Mouse (Mus musculus) 3T3-L1 (cell line): ENCODE data around the gene Bbx.
A peak's percentile ranks its signal among the peaks of the same experiment; 100 is the strongest.

Source experiments
- DNase-seq: peaks from one replicate; pipeline ENCODE4 v3.0.0-alpha.2; 2015; ENCODE audit warnings: low read depth, low spot score

Gene Bbx

DNA sequence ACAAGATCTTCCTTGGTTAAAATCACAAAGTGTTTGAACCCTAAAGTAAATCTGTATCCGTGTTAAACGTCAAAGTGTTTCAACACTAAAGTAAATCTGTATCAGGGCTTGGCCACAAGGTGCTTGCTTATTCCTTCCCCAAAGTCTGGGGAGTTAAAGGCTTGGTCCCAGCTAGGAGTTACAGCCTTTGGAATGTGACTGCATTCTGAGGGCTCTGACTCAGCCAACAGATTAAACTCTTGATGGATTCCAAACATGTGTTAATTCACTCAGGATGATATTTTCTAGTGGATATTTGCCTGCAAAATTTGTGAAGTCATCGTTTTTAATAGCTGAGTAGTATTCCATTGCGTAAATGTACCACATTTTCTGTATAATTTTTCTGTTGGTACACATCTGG, 120.6 kb downstream of the Bbx start:
- DNase-seq, result peak; percentile 90

DNA sequence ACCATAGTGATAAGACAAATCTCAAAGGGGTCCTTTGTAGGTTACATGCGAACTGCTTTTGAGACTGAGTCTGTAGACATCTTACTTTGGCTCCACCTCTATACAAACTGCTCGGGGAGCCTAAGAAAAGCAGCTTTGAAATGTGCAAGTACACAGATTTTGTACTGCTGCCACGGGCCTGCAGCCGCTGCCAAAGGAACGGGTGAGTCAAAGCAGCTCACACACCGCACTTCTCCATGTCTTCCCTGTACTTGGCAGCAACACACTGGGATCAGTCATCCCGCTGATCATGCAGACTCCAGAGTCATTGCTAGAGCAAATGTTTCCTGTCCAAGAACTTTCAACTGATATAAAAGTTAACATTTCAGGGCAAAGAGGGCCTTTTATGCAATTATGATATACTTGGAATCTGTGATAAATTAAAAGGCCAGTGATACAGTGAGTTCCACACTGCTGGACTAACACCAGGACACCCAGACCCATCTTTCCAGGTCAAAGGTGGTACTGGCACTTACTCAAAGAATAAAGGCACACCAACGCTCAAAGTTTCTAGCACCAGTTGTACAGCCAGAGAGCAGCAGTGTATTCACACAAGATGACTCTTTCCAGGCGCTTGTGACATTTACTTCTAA, 122.7 kb downstream of the Bbx start:
- peak; percentile 99 for DNase-seq

- no peak for DNase-seq
Measured at GRCm38 (mm10) chr16:50308256-50308655, 123.9 kb downstream of the Bbx start.

GRCm38 (mm10) chr16:50307231-50307630, 125.0 kb downstream of the Bbx start:
- DNase-seq, result peak; percentile 85

DNA sequence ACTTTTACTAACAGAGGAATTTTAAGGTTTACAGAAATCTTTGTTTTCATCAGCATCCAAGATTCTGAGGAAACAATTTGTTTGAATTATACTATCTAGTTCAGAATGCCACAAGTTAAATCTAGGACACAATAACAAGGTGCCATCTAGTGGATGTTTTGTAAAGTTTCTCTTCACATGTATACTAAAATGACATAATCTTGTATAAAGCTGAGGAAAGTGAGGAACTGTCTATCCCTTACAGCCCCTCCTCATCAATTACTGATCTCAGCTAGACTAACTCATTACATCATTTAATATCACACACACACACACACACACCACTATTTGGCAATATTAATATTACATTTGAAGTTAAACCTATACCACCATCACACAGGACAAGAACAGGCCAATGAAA, 125.5 kb downstream of the Bbx start:
- peak; percentile 77 for DNase-seq

GRCm38 (mm10) chr16:50305156-50305555, 127.0 kb downstream of the Bbx start:
- DNase-seq, result no peak

DNA sequence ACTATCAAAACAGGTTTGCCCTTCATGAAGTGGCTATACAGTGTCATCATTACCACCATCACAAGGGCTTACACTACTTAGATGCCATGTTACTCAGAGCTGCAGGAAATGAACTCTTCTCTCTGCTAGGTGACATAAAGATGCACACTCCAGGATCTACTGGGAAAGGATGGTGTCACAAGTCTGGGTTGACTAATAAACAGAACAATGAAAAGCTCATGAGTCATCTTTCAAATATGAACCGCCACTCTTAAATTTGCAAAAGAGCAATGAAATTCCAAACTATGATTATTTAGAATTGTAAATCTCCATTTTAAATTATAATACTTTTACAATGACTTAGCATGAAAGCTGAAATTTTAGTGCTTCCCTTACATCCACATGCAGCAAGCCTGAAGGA, 129.6 kb downstream of the Bbx start:
- peak; percentile 76 for DNase-seq

GRCm38 (mm10) chr16:50298743-50299443, 133.3 kb downstream of the Bbx start:
- DNase-seq, result no peak

GRCm38 (mm10) chr16:50293502-50294228, 138.5 kb downstream of the Bbx start:
- peak; percentile 67 for DNase-seq

DNA sequence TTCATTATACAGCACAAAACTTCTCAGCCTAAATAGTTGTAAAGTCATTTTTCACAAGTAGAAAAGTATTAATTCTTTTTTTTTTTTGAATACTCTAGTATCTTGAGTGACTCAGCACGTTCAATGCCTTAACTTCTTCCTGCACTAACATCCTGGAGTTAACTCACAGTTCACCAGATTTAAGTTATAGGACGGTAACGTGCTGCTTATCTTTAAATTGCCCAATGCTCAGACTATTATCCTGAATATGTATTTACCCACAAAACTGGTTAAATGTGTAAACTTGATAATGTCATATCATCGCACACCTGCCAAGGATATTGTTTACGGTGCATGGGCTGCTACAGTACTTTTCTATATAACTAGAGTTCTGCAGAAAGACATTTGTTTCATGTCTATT, 139.4 kb downstream of the Bbx start:
- no peak for DNase-seq

- DNase-seq, result no peak
Measured at GRCm38 (mm10) chr16:50289764-50290163, 142.4 kb downstream of the Bbx start.

DNA sequence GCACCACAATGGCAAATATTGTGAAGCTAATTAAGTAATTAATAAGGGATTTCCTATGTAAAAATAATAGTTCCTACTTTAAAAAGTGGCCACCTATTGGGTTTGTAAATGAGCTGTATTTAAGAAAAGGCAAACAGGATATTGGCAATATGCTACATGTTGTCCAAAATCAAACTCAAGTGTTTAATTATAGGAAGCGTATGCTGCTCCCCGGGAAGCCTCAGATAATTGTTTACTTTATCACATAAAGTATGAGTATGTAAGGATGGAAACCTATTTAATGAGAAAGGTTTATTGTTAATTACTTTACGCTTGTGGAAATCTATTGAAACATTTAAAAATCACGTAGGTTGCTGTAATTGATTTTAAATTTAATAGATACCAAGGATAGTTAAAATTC, 159.4 kb downstream of the Bbx start:
- DNase-seq, result no peak

DNA sequence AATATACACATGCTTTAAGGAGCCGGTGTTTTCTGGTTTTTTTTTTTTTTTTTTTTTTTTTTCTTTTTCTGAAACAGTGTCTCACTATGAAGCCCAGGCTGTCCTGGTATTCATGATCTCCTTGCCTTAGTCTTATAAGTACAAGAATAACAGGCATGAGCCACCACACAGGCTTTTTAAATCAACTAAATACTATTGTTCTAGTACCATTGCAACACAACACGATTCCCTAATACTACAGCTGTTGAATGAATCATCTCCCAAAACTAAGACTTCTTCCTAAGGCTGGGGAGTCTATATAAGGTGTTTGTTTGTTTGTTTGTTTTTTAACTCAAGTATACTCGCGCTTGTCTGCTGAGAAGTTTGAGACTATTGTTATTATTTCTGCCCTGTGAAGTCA, 169.5 kb downstream of the Bbx start:
- DNase-seq, result no peak

GRCm38 (mm10) chr16:50262209-50262608, 170.0 kb downstream of the Bbx start:
- no peak for DNase-seq

- DNase-seq, result no peak
Measured at GRCm38 (mm10) chr16:50261741-50262140, 170.4 kb downstream of the Bbx start.

DNA sequence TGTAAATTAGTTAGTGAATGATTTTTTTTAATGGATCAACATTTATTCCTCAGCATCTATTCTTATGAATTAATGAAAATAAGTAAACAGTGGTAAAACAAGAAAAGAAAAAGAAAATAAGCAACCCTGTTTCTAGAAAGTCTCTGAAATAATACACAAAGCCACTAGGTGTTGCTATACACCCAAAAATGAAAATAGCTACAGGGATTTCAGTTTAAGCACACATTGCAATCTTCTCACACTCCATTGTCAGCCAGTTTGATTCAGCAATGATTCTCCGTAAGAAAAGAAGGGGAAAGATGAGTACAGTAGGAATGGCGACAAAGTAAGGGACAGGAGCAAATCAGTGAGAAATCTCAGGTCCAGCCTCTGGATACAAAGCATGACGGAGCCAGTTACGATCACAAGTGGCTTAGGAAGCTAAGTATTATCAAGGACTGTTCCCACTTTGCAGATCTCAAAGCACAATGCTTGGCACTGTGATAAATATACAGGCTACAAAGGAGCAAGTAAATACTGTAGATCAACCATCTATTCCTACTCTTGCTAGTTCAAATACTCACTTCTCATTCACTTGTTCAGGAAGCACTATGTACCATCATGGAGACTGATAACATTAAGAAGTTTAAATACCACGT, 177.5 kb downstream of the Bbx start:
- peak; percentile 73 for DNase-seq

DNA sequence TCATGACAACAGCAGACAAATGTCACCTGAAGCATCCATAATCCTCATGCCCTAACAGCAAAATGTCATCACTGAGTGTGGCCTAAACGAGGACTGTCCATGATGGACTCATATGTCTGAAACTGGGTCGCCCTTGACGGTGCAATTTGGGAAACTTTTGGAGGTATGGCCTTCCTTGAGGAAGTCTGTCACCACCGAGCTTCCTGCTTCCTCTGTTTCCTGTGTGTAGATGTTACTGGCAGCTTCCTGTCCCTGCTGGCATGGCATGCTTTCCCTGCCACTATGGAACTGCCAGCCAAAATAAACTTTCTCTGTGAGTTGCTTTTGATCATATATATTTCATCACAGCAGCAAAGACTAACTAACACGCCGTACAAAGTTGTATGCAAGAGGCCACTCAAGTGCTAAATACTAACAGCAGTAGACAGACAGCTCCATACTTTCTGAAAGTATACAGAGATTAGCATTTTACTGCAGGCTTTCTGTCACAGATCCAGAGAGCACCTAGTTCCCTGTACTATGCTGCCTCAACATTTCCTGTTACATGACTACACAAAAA, 180.7 kb downstream of the Bbx start:
- no peak for DNase-seq

- DNase-seq, result no peak
Measured at GRCm38 (mm10) chr16:50250469-50250868, 181.7 kb downstream of the Bbx start.

DNA sequence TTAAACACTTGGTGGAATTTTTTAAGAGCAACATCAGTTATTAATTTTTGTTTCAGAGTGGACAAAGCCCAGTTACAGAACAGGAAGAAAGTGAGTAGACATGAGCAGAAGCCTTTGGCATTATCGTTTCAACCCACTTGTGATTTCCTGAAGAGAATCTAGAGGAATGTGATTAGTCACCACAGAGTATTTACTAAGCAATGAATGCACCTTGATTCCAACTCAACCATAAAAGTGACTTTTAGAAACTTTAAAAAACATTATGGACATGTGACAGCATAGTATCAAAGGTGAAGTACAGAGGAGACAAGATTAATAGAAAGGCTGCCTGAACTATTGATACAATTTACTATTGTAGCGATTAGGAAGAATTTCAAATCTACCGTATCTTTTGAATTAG, 183.2 kb downstream of the Bbx start:
- no peak for DNase-seq

DNA sequence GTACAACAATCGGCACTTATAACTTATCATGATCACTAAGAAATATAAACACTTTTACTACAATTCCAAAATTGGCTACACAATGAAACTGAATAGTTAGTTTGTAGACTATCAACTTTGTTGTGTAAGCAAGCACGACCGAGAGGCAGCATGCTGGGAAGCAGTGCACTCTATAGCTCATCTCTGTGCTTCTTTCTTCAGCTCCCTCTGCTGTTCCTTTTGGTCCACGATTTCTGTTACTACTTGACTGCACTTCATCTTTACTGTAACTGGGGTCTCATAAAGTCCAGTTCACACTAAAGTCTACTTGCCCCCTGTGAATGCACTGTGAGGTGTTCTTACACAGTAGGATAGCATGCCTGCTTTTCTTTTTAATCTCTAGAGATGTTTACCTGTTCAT, 189.7 kb downstream of the Bbx start:
- DNase-seq, result peak; percentile 16

DNA sequence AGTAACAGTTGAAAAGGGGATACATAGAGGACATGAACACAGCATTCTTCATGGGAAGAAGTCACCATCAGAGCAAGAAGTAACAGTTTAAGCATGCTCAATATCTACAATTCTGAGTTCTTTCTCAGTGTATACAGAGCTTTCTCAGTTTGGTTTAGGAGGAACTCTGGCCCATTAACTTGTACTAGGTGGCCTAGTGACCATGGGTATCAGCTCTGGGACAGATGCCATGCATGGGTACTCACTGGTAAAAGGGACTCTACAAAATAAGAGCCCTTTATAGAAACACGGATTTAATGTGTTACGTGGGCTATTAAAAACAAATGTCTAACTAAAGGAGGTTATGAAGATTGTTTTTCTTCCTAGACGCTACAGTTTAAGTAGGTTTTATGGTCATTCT, 190.6 kb downstream of the Bbx start:
- DNase-seq, result no peak

DNA sequence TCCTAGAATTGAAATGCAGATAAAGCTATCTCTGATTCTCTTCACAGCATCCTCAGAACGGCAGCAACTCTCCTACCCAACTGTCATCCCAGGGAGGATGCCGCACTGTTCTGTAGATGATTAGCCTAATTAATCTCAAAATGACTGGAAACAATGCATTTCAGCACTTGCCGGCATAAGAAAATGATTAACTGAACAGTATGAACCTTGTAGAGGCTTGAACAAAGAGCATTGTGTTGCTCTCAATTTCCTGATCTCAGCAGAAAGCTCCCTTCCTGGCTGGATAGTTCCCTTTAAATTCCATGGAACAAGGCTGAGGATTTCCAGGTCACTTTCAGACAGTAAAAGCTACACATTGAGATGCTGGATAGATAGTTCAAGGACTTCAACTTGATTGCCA, 197.0 kb downstream of the Bbx start:
- DNase-seq, result no peak
